Mouse (Mus musculus): Measurements from ENCODE around the gene Gtf3c4.

Gtf3c4 gene

DNA sequence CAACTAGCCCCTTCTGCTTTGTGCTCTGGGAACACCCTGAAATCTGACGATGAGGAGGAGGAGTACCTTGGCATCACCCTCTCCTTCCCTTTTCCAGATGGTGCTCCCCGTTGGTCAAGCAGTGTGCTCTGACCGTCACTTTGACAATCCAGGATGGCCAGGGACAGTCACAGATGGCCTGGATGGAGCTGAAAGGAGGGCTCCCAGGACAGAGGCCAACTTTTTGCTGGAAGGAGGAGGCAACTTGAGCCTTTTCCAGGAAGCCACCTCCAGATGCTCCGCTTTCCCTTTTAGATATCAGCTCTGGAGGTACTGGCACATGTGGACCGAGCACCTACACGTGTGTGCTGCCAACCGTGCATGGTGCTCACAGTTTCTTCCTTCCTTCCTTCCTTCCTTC is 36.8 kb downstream of the Gtf3c4 start:
- no peak for DNase-seq (ENCODE audit: low read depth, low spot score)

GRCm38 (mm10) chr2:28799575-28799974 is 40.6 kb downstream of the Gtf3c4 start:
- no peak for DNase-seq (ENCODE audit: low read depth, low spot score)

GRCm38 (mm10) chr2:28798390-28798789 is 41.8 kb downstream of the Gtf3c4 start:
- no peak for DNase-seq (ENCODE audit: low read depth, low spot score)

DNA sequence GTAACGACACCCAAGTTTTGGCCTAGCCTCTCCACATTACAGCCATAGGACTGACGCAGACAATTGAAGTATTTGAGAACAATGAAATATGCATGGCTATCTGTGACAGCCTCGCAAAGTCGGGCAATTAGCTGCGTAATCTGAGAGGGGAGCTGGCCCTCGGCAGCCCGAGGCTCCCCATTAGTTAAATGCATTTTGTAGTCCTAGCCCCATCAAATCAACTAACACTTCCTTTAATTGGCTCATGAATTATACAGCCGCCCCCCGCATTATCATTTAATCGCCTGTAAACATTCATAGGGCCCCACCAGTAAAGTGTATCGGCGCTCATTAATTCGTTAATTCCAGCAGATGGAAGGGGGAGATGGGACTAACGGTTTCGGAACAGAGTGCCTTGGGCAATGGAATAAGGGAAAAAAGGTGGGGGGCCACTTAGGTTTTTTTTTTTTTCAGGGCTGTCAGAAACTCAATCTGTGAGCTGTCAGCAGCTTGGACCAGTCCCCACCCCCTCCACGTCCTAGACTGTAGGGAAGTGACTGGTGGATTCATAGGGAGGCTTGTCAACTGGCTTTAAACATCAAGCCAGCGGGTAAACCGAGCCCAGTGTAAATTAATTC is 42.6 kb downstream of the Gtf3c4 start:
- DNase-seq (ENCODE audit: low read depth, low spot score), result no peak

DNA sequence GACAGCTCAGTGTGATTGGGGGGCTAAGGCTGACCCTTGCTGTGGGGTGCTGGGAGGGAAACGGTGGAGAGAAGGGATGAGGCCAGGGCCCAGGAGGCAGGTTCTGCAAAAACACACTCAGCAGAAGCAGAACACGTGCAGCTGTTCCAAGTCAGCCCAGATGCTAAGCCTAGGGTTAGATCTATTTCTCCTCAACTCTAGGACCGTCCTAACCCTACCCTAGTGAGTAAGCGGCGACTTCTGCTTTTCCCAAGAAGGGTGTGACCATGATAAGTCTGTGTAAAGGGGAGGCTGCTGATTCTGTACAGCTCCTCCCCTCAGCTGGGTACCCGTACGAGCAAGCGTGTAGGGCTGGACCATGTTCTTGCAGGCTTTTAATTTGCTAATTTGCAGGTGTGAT is 43.9 kb downstream of the Gtf3c4 start:
- no peak for DNase-seq (ENCODE audit: low read depth, low spot score)

GRCm38 (mm10) chr2:28794623-28795022 is 45.5 kb downstream of the Gtf3c4 start:
- no peak for DNase-seq (ENCODE audit: low read depth, low spot score)

DNA sequence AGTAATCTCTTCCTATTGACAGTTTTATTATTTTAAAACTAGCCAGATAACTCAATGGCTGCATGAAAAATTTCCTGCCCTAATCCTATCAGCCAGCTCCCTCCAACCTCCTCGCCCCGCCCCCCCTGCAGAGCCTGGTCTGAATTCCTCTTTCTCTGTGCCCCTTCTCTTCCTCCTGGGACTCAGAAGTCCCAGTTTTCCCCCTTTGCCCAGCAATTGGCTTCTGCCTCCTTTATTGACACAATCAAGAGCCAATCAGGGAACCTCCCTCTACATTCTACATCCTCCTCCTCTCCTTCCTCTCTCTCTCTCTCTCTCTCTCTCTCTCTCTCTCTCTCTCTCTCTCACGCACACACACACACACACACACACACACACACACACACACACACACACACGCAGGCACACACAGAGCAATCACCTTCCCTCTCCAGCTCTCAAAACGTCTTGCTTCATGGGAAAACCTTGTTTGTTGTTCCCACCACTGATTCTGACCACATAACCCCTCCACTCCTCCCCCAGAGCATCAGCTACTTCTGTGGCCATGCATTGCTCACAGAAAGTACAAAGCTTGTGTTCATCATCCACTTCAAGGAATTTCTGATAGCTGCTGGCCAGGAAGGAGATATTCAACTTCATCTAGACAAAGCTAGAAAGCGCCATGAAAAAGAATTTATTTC is 47.1 kb downstream of the Gtf3c4 start:
- peak; percentile 40 for DNase-seq (ENCODE audit: low read depth, low spot score)

GRCm38 (mm10) chr2:28787067-28787619 is 53.0 kb downstream of the Gtf3c4 start:
- DNase-seq (ENCODE audit: low read depth, low spot score), result no peak

DNA sequence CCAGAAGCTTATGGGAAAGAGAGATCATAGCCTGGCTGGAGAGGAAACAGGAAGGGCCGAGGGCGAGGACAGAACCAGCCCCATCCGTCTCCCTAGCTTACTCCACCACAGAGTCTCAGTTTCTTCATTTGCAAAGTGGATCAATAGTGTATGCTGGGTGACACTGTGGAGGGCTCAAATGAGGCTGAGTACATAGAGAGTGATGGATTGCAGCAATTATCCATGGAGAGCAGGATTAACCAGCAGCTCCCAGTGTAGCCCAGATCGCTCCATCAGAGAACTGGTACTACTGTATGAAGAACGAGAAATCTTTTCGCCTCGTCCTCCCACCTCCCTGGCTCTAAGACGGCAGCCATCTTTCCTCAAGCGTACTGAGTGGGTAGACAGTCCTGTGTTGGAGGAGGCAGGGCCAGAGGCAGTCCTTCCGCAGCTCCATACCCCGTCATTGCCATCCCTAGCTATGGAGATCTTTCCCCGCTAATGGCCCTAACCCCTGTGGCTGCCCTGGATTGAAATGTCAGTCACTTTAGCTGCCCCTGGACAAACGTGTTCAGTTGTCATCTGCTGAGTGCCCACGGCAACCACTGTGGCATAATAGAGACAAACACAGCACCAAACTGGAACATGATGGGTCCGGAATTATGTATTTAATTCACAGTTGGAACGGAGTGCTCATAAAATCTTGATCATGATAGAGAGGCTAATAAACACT is 53.6 kb downstream of the Gtf3c4 start:
- DNase-seq (ENCODE audit: low read depth, low spot score), result no peak

DNA sequence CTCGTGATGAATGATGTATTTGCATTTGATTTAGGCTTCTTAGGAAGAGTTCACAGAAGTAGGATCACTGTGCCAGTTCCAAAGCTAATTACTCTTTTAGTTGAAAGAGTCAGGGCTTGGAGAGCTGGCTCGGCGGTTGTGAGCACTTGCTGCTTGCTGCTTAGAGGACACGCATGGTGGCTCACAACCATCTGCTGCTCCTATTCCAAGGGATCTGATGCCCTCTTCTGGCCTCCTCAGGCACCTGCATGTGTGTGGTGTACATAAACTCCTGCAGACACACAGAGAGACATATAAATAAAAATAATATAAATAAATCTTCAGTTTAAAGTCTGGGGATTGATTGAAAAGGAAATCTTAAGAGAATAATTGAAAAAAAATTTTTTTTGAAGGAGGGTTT is 58.9 kb downstream of the Gtf3c4 start:
- DNase-seq (ENCODE audit: low read depth, low spot score), result no peak

- DNase-seq (ENCODE audit: low read depth, low spot score), result peak; percentile 46
Observed at GRCm38 (mm10) chr2:28780001-28780782, 60.0 kb downstream of the Gtf3c4 start.

DNA sequence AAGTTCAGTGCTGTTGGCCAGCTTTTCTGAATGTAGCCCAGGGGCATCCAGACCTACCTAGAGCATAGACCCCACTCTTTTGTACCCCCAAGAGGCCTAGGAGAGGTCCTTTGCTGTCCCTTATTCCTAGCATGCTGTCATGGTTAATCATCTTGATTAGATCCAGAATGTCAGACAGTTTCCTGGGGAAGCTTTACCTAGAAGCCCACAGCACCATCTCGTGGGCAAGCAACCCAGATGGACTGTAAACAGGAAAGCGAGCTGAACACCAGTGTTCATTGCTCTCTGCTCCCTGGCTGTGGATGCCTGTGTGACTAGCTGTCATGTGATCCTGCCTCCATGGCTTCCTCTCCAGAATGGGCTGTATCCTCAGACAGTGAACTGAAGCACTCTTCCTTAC is 63.4 kb downstream of the Gtf3c4 start:
- no peak for DNase-seq (ENCODE audit: low read depth, low spot score)

DNA sequence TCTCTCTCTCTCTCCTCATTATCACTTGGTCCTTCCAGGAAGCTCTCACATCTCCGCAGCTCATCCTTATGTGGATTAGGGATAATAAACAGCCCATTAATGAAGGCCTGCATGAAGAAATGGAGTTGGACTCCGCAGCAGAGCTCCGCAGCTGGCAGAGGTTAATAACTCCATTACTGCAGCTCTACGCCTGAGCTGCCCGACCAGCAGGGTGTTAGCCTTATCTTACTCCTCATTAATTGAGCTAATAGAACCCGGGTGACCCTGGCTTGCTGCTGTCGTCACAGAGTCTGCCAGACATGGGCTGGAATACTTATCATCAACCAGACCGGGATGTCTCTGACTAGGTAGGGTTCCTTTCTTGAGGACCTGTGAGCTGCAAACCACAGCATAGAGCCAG is 66.1 kb downstream of the Gtf3c4 start:
- DNase-seq (ENCODE audit: low read depth, low spot score), result no peak

Data from retina, postnatal 7 days (tissue).